Mouse (Mus musculus): ENCODE results near the gene Gm10024.
"Not testable (repeated sequence)": the region's sequence is repeated elsewhere in the genome, so short reads cannot be mapped to it uniquely, and the experiment has no call there.

Gene Gm10024

GRCm38 (mm10) chr10:77729241-77729640, 18.0 kb downstream of the Gm10024 start:
- DNase-seq (ENCODE audit: low read depth in 1 of 2, low spot score in 2 of 2), result no peak

GRCm38 (mm10) chr10:77735928-77736327, 24.7 kb downstream of the Gm10024 start:
- no peak for DNase-seq (ENCODE audit: low read depth in 1 of 2, low spot score in 2 of 2)

GRCm38 (mm10) chr10:77738929-77739328, 27.7 kb downstream of the Gm10024 start:
- no peak for DNase-seq (ENCODE audit: low read depth in 1 of 2, low spot score in 2 of 2)

DNA sequence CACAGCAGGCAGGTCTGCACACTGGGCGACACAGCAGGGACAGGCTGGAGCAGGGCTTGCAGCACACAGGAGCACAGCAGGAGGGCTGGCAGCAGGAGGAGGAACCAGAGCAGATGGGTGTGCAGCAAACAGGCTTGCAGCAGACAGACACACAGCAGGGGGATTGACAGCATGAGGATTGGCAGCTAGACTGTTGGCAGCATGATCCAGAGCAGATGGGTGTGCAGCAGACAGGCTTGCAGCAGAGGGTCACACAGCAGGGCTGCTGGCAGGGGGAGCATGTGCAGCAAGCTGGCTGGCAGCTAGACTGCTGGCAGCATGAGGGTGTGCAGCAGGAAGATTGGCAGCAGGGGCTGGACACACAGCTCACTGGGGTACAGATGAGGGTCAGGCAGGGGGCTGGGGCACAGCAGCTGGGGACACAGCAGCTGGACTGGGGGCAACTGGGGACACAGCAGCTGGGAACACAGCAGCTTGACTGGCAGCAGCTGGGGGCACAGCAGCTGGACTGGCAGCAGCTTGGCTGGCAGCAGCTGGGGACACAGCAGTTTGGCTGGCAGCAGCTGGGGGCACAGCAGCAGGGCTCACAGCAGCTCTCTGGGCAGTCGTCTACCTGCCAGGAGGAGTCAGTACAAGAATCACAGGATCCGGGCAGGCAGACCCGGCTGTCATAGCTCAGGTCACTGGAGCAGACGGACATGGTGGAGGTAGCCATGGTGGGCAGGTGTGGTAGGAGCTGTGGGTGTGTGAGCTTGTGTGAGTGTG, 30.8 kb downstream of the Gm10024 start, which contains the start of gene Gm18596:
TSS of gene Gm18596 (minus strand) at position 715 of the 765 bp plus-strand sequence.
- DNase-seq (ENCODE audit: low read depth in 1 of 2, low spot score in 2 of 2), result not testable (repeated sequence)

- DNase-seq (ENCODE audit: low read depth in 1 of 2, low spot score in 2 of 2), result not testable (repeated sequence)
Observed at GRCm38 (mm10) chr10:77750686-77751085, 39.4 kb downstream of the Gm10024 start.

DNA sequence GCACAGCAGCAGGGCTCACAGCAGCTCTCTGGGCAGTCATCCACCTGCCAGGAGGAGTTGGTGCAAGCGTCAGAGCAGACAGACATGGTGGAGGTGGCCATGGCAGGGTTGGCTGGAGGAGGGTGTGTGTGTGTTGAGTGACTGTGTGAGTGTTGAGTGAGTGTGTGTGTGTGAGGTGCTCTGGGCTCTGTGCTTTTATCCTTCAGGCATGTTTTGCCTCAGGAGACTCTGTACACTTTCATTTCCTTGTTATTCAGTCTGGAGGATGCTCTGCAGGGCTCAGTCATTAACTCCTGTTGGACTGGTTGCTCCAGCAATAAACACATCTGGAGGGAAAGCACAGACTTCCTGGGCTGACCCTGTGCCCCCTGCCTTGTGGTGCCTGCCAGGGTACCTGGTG, 40.0 kb downstream of the Gm10024 start, which contains the start of gene Gm9736:
TSS of gene Gm9736 (minus strand) at position 101 of the 400 bp plus-strand sequence.
- DNase-seq (ENCODE audit: low read depth in 1 of 2, low spot score in 2 of 2), result not testable (repeated sequence)

DNA sequence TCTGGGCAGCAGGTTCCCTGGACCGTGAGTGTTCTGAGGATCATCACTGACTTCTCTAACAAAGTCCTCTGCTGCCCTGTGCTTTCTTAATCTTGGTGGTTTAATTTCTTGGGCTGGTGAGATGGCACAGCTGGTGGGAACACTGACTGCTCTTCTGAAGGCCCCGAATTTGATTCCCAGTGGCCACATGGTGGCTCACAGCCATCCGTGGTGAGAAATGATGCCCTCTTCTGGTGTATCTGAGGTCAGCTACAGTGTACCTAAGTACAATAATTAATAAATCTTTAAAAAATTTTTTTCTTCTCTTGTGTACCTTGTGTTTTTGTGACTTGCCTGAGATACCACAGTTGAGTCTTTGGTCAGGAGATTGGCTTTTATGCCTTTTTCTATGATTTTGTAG, 41.1 kb downstream of the Gm10024 start:
- DNase-seq (ENCODE audit: low read depth in 1 of 2, low spot score in 2 of 2), result not testable (repeated sequence)

DNA sequence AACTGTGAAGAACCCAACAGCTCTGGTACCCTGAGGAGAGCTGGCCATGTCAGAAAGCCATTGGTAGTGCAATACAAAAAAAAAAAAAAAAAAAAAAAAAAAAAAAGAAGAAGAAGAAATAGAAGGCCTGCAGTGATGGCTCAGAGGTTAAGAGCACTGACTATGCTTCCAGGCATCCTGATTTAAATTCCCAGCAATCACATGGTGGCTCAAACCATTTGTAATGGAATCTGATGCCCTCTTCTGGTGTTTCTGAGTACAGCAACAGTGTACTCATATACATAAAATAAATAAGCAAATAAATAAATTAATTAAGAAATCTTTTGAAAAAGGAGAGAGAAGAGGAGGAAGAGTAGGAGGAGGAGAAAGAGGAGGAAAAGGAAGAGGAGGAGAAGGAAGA, 42.2 kb downstream of the Gm10024 start:
- no peak for DNase-seq (ENCODE audit: low read depth in 1 of 2, low spot score in 2 of 2)

- not testable (repeated sequence) for DNase-seq (ENCODE audit: low read depth in 1 of 2, low spot score in 2 of 2)
Observed at GRCm38 (mm10) chr10:77759582-77759981, 48.3 kb downstream of the Gm10024 start, which contains the start of gene Gm3233. Gene Gm3233, minus strand, starts transcription at chr10:77759682.

Data from monocyte, adult 2 months (primary cell).